Mouse (Mus musculus) embryonic facial prominence, embryonic 15.5 days (tissue): ENCODE measurements around the gene Wdr25. TPM values are rescaled to one million over a fixed set of nuclear protein-coding genes. Genes with fewer than 3 reads are reported as not detected.
"Not testable (repeated sequence)": the region's sequence is repeated elsewhere in the genome, so short reads cannot be mapped to it uniquely, and the experiment has no call there.

ENCODE experiments used
- ATAC-seq: fragments of 200-750 bp; cut with Nextera tagmentation; 2 replicates; pipeline ENCODE4 v1.8.0; 2017; ENCODE audit warnings: low read depth, moderate TSS enrichment; ENCODE audit not compliant: insufficient number of reproducible peaks, low FRiP score, low TSS enrichment
- H3K27ac ChIP-seq: fragments of 300-500 bp; sonication (generic); replicated peaks from 2 replicates; pipeline ENCODE4 v1.5.1; 2015; ENCODE audit warnings: mild to moderate bottlenecking, inconsistent platforms
- H3K27me3 ChIP-seq: fragments of 300-500 bp; sonication (generic); 2 replicates; pipeline ENCODE4 v1.6.1; 2015; ENCODE audit warnings: inconsistent platforms
- H3K36me3 ChIP-seq: fragments of 300-500 bp; sonication (generic); 2 replicates; pipeline ENCODE4 v1.6.1; 2015; ENCODE audit warnings: mild to moderate bottlenecking, inconsistent platforms
- H3K4me1 ChIP-seq: fragments of 300-500 bp; sonication (generic); 2 replicates; pipeline ENCODE4 v1.6.1; 2015; ENCODE audit warnings: inconsistent platforms
- H3K4me2 ChIP-seq: fragments of 300-500 bp; sonication (generic); replicated peaks from 2 replicates; pipeline ENCODE4 v1.6.1; 2015; ENCODE audit warnings: mild to moderate bottlenecking, inconsistent platforms
- H3K4me3 ChIP-seq: fragments of 300-500 bp; sonication (generic); replicated peaks from 2 replicates; pipeline ENCODE4 v1.5.1; 2015; ENCODE audit warnings: mild to moderate bottlenecking, inconsistent platforms
- H3K9ac ChIP-seq: fragments of 300-500 bp; sonication (generic); 2 replicates; pipeline ENCODE4 v1.6.1; 2015; ENCODE audit warnings: inconsistent platforms
- H3K9me3 ChIP-seq: fragments of 300-500 bp; sonication (generic); replicated peaks from 2 replicates; pipeline ENCODE4 v1.6.1; 2016; ENCODE audit warnings: inconsistent platforms
- WGBS: fragments of 180-500 bp; shearing (Covaris S2); methylation state at CpG from one replicate; pipeline ENCODE4 v1.1.7; 2015; 5-methylcytosine and 5-hydroxymethylcytosine counted together
- polyA plus RNA-seq: library from polyadenylated mRNA; unstranded; fragments of >200 nt; fragmentation: Nextera tagmentation; extraction: Ambion mirVana; gene quantifications from 2 replicates; pipeline ENCODE4 v1.2.1, GENCODE M21; 2015

Gene Wdr25
- polyA plus RNA-seq: 7.1 and 9.9 TPM in 2 replicates

GRCm38 (mm10) chr12:108892989-108893714, at the start of gene Wdr25:
Gene Wdr25 (plus strand): TSS chr12:108893631.
- Histone ChIP-seq H3K4me1 (peaks cover 21% of the 10 kb centered on the region), H3K9me3 (no peaks in the 10 kb centered on the region), H3K36me3 (peaks cover 15% of the 10 kb centered on the region), H3K4me2 (peak within 1 kb of the TSS; percentile 76), H3K27ac (no peak within 1 kb of the TSS), H3K4me3 (peak within 1 kb of the TSS; percentile 87), H3K9ac (peak within 1 kb of the TSS; percentile 69), H3K27me3 (no peaks in the 10 kb centered on the region)
- no peak for ATAC-seq
- WGBS: 23% methylated on average over 12 of the region's 12 CpGs

- H3K9me3 ChIP-seq, H3K27me3 ChIP-seq, H3K27ac ChIP-seq, ATAC-seq, H3K9ac ChIP-seq, H3K4me3 ChIP-seq, H3K4me1 ChIP-seq, H3K4me2 ChIP-seq: not testable (repeated sequence)
- WGBS: 93% methylated on average over 3 of the region's 3 CpGs
- peaks cover 22% of the 10 kb centered on the region for H3K36me3 ChIP-seq
Observed at GRCm38 (mm10) chr12:108848033-108848432, 45.4 kb upstream of the Wdr25 start.

- ATAC-seq: no peak
- H3K4me2 ChIP-seq: no peak overlapping the region
- no peak overlapping the region for H3K27ac ChIP-seq
- no peaks in the 10 kb centered on the region for H3K27me3 ChIP-seq
- H3K9ac ChIP-seq: no peak overlapping the region
- H3K4me1 ChIP-seq: no peaks in the 10 kb centered on the region
- WGBS: 80% methylated on average over 4 of the region's 4 CpGs
- no peak overlapping the region for H3K4me3 ChIP-seq
- no peaks in the 10 kb centered on the region for H3K9me3 ChIP-seq
- peaks cover 11% of the 10 kb centered on the region for H3K36me3 ChIP-seq
Observed at GRCm38 (mm10) chr12:108849488-108850022, 43.9 kb upstream of the Wdr25 start.

- H3K9ac ChIP-seq: no peak overlapping the region
- H3K4me1 ChIP-seq: no peaks in the 10 kb centered on the region
- H3K36me3 ChIP-seq: peaks cover 6% of the 10 kb centered on the region
- no peak for ATAC-seq
- H3K27me3 ChIP-seq: no peaks in the 10 kb centered on the region
- no peak overlapping the region for H3K27ac ChIP-seq
- WGBS: 49% methylated on average over 8 of the region's 8 CpGs
- no peak overlapping the region for H3K4me2 ChIP-seq
- H3K4me3 ChIP-seq: no peak overlapping the region
- no peaks in the 10 kb centered on the region for H3K9me3 ChIP-seq
Observed at GRCm38 (mm10) chr12:108850129-108850528, 43.3 kb upstream of the Wdr25 start.

GRCm38 (mm10) chr12:108850886-108851285, 42.5 kb upstream of the Wdr25 start:
- 78% methylated on average over 8 of the region's 8 CpGs for WGBS
- no peak for ATAC-seq
- Histone ChIP-seq H3K4me2 (no peak overlapping the region), H3K27ac (no peak overlapping the region), H3K27me3 (no peaks in the 10 kb centered on the region), H3K9me3 (no peaks in the 10 kb centered on the region), H3K4me3 (no peak overlapping the region), H3K9ac (no peak overlapping the region), H3K4me1 (0 out of 2 replicates have a peak, but pooled peaks cover 5% of the 10 kb centered on the region), H3K36me3 (no peaks in the 10 kb centered on the region)

GRCm38 (mm10) chr12:108852822-108853221, 40.6 kb upstream of the Wdr25 start:
- H3K9ac ChIP-seq: no peak overlapping the region
- H3K36me3 ChIP-seq: no peaks in the 10 kb centered on the region
- no peaks in the 10 kb centered on the region for H3K27me3 ChIP-seq
- H3K4me2 ChIP-seq: no peak overlapping the region
- H3K9me3 ChIP-seq: no peaks in the 10 kb centered on the region
- WGBS: 89% methylated on average over 8 of the region's 8 CpGs
- ATAC-seq: no peak
- H3K4me3 ChIP-seq: no peak overlapping the region
- 0 out of 2 replicates have a peak, but pooled peaks cover 6% of the 10 kb centered on the region for H3K4me1 ChIP-seq
- no peak overlapping the region for H3K27ac ChIP-seq

- 87% methylated on average over 10 of the region's 10 CpGs for WGBS
- no peak for ATAC-seq
Observed at GRCm38 (mm10) chr12:108855081-108855480, 38.4 kb upstream of the Wdr25 start.

GRCm38 (mm10) chr12:108856186-108856585, 37.2 kb upstream of the Wdr25 start:
- no peak overlapping the region for H3K4me3 ChIP-seq
- no peak for ATAC-seq
- H3K27ac ChIP-seq: no peak overlapping the region
- 0 out of 2 replicates have a peak, but pooled peaks cover 6% of the 10 kb centered on the region for H3K4me1 ChIP-seq
- H3K27me3 ChIP-seq: no peaks in the 10 kb centered on the region
- H3K9me3 ChIP-seq: no peaks in the 10 kb centered on the region
- H3K4me2 ChIP-seq: no peak overlapping the region
- H3K9ac ChIP-seq: no peak overlapping the region
- H3K36me3 ChIP-seq: peaks cover 20% of the 10 kb centered on the region; the same call in 1 of the 2 replicates
- 77% methylated on average over 8 of the region's 8 CpGs for WGBS

More at GRCm38 (mm10) chr12:108855081-108855480, 38.4 kb upstream of the Wdr25 start:
- no peaks in the 10 kb centered on the region for H3K27me3 ChIP-seq
- H3K4me1 ChIP-seq: 0 out of 2 replicates have a peak, but pooled peaks cover 6% of the 10 kb centered on the region
- H3K9me3 ChIP-seq: no peaks in the 10 kb centered on the region
- H3K4me2 ChIP-seq: no peak overlapping the region
- no peak overlapping the region for H3K4me3 ChIP-seq
- no peak overlapping the region for H3K27ac ChIP-seq
- H3K36me3 ChIP-seq: peaks cover 11% of the 10 kb centered on the region; the same call in 1 of the 2 replicates
- H3K9ac ChIP-seq: no peak overlapping the region

GRCm38 (mm10) chr12:108857109-108857508, 36.3 kb upstream of the Wdr25 start:
- ATAC-seq: no peak
- H3K9me3 ChIP-seq: no peaks in the 10 kb centered on the region
- 0 out of 2 replicates have a peak, but pooled peaks cover 6% of the 10 kb centered on the region for H3K4me1 ChIP-seq
- WGBS: 84% methylated on average over 7 of the region's 7 CpGs
- no peak overlapping the region for H3K4me3 ChIP-seq
- no peak overlapping the region for H3K27ac ChIP-seq
- no peaks in the 10 kb centered on the region for H3K27me3 ChIP-seq
- no peak overlapping the region for H3K9ac ChIP-seq
- peaks cover 28% of the 10 kb centered on the region; the same call in 1 of the 2 replicates for H3K36me3 ChIP-seq
- no peak overlapping the region for H3K4me2 ChIP-seq

- H3K27me3 ChIP-seq: no peaks in the 10 kb centered on the region
- no peak overlapping the region for H3K4me2 ChIP-seq
- no peak overlapping the region for H3K4me3 ChIP-seq
- ATAC-seq: no peak
- no peak overlapping the region for H3K9ac ChIP-seq
- H3K36me3 ChIP-seq: peaks cover 34% of the 10 kb centered on the region
- no peaks in the 10 kb centered on the region for H3K9me3 ChIP-seq
- H3K27ac ChIP-seq: no peak overlapping the region
- WGBS: 67% methylated on average over 7 of the region's 7 CpGs
- H3K4me1 ChIP-seq: 0 out of 2 replicates have a peak, but pooled peaks cover 6% of the 10 kb centered on the region
Observed at GRCm38 (mm10) chr12:108857589-108858184, 35.7 kb upstream of the Wdr25 start.

GRCm38 (mm10) chr12:108858486-108858885, 34.9 kb upstream of the Wdr25 start:
- Histone ChIP-seq H3K4me3 (no peak overlapping the region), H3K4me1 (0 out of 2 replicates have a peak, but pooled peaks cover 6% of the 10 kb centered on the region), H3K4me2 (no peak overlapping the region), H3K9me3 (no peaks in the 10 kb centered on the region), H3K36me3 (peaks cover 42% of the 10 kb centered on the region), H3K27ac (no peak overlapping the region), H3K9ac (no peak overlapping the region), H3K27me3 (no peaks in the 10 kb centered on the region)
- ATAC-seq: no peak
- WGBS: 78% methylated on average over 5 of the region's 5 CpGs
